Mouse (Mus musculus): ENCODE measurements around the gene Gcc2. TPM values are rescaled to one million over a fixed set of nuclear protein-coding genes. Genes with fewer than 3 reads are reported as not detected.
"Not testable (repeated sequence)": the region's sequence is repeated elsewhere in the genome, so short reads cannot be mapped to it uniquely, and the experiment has no call there.

Gcc2 gene
- total RNA-seq, 2 experiments from 2014 or later = 75.2 to 81.7 TPM

DNA sequence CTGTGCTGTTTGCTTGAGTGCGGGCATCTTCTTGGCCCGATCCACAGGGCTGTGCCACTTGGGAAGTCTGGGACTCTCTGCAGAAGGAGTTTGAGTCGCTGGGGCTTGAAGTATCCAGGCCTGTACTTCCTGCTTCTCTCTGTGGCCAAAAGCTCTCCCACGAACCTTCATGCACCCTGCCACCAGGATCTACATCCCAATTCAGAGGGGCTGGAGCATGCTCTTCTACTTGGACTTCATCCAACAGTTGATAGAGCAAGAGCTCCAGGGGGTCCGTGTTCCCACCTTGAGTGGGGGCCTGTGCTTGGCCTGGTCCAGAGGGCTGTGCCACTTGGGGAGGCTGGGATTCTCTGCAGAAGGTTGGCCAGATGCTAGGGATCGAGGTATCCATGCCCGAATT, 24.2 kb upstream of the Gcc2 start:
- DNase-seq (ENCODE audit: extremely low spot score in 1 of 2, low spot score in 1 of 2) = not testable (repeated sequence)

DNA sequence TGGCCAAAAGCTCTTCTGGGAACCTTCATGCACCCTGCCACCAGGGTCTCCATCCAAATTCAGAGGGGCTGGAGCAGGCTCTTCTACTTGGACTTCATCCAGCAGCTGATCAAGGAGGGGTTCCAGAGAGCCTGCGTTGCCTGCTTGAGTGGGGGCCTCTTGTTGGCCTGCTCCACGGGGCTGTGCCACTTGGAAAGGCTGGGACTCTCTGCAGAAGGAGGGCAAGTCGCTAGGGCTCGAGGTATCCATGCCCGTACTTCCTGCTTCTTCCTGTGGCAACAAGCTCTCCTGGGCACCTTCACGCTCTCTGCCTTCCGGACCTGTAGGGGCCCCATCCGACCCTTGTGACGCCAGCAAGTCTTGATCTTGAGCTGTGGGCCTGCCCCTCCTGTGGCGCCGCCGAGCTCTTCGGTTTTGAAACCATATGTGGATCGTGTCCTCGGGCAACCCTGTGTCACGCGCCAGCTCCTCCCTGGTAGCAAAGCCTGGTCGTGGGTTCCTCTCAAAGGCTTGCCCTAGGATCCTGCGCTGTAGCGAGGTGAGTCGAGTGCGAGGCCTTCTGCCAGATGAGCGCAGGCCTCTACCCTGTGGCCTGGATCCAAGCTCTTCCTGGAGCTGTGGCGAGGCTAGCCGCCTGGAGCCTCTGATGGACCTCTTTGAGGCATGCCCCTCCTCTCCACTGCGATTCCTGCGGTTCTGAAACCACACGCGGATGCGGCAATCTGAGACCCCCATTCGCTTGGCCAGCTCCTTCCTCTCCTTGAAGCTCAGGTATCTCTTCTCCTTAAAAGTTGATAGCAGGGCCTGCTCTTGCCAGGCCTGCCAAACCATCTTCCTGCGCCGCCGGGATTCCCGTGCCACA, 23.3 kb upstream of the Gcc2 start:
- DNase-seq (ENCODE audit: extremely low spot score in 1 of 2, low spot score in 1 of 2) = peak; percentile 49 to 73

DNA sequence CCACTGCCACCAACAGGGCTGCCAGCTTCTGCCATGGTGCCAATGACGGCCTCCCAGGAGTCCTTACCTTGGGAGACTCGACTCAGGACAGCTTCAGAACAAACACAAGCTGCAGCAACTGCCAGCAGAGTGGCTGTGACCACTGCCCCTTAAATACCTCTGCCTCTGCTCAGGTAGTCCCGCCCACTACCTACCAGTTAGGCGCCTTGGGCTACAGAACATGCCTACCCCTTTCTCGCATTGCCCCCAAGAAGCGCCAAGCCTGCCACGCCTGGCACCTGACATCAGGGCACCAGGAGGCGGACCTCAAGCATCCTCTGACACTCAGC, 22.7 kb upstream of the Gcc2 start, which contains the start of gene Duxf3:
TSS of gene Duxf3 (minus strand) at position 35 of the 329 bp plus-strand sequence.
- not testable (repeated sequence) for DNase-seq (ENCODE audit: extremely low spot score in 1 of 2, low spot score in 1 of 2)

DNA sequence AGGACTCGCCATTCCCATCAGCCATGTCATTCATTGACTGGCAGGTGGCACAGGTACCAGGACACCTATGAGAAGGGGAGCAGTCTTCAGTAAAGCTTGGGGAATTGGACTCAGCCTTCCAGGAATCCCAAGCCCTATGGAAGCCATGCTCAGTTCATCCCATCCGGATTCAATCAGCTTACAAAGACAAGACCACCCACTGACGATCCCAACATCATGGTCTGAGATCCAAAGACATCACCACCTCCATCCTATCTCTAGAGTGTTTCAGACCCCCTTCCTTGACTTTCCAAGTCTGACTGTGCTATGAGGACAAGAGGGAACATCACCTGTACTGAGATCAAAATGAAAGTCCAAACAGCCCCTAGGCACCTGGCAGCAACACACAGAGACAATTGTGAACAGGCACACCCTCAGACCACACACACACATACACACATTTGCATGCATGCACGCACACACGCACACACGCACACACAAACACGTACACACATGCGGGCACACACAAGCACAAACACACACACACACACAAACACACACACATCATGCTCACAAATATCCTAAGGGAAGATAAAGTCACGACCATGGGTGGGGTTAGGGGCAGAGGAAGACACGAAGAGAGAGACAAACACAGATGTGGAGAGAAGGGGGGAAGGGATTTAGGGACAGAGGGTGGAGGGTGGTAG, 22.1 kb upstream of the Gcc2 start:
- DNase-seq (ENCODE audit: extremely low spot score in 1 of 2, low spot score in 1 of 2) = not testable (repeated sequence)

DNA sequence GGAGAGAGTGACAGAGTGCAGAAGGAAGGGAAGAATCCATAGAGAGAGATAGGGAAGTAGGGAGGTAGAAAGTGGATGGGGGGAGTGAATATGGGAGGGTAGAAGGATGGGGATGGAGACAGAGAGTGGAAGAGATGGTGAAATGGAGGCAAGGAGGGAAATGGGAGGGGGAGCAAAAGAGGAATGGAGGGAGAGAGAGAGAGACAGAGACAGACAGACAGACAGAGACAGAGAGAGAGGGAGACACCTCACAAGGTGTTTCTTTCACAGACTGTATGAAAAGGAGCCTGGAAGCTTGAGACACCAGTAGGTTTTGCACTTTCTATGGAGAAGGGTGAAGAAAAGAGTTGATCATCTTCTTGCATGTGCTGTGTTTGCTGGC, 21.6 kb upstream of the Gcc2 start:
- DNase-seq (ENCODE audit: extremely low spot score in 1 of 2, low spot score in 1 of 2) = not testable (repeated sequence)

DNA sequence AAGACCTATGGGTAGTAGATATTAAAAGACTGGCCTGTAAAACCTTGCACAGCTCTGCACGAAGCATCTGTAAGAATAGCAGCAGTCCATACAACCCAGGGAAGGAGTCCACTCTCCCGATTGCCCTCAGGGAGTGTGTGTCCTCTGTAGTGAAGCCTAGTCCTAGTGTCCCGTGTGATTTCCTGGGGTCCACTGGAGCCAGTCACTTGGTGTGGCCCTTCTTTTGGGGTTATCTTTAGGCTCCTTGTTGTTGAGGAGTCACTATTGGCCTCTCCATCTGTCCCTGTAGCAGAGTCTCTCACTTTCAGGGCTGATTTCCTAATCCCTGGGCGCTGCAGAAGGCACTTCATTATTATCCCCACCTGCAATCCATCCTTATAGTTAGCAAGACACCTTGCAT, 20.3 kb upstream of the Gcc2 start:
- not testable (repeated sequence) for DNase-seq (ENCODE audit: extremely low spot score in 1 of 2, low spot score in 1 of 2)

DNA sequence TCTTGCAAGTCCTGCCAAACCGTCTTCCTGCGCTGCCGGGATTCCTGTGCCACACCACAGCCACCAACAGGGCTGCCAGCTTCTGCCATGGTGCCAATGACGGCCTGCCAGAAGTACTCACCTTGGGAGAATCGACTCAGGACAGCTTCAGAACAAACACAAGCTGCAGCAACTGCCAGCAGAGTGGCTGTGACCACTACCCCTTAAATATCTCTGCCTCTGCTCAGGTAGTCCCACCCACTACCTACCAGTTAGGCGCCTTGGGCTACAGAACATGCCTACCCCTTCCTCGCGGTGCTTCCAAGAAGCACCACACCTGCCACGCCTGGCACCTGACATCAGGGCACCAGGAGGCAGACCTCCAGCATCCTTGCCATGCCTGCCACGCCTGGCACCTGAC, 18.7 kb upstream of the Gcc2 start, which contains the start of gene Gm4981:
TSS of gene Gm4981 (minus strand) at position 89 of the 400 bp plus-strand sequence.
- DNase-seq (ENCODE audit: extremely low spot score in 1 of 2, low spot score in 1 of 2) = no peak

DNA sequence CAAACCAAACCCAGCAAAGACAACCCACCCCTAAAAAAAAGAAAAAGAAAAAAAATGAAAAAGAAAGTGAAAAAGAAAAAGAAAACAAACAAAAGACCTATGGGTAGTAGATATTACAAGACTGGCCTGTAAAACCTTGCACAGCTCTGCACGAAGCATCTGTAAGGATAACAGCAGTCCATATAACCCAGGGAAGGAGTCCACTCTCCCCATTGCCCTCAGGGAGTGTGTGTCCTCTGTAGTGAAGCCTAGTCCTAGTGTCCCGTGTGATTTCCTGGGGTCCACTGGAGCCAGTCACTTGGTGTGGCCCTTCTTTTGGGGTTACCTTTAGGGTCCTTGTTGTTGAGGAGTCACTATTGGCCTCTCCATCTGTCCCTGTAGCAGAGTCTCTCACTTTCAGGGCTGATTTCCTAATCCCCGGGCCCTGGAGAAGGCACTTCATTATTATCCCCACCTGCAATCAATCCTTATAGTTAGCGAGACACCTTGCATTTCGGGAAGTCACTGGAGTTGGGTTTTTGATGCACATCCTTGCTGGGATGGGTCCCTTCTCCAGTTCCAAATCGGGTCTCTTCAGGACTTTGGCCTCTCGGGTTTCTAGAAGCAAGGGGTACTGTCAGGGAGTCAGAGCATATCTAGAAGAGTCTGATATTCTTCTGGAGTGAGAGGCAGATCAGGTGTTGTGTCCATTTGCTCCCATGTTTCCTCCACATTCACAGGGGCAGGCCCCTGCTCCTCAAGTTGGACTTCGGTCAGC, 16.1 kb upstream of the Gcc2 start:
- DNase-seq (ENCODE audit: extremely low spot score in 1 of 2, low spot score in 1 of 2) = peak in 1 of 2 experiments; percentile 31

DNA sequence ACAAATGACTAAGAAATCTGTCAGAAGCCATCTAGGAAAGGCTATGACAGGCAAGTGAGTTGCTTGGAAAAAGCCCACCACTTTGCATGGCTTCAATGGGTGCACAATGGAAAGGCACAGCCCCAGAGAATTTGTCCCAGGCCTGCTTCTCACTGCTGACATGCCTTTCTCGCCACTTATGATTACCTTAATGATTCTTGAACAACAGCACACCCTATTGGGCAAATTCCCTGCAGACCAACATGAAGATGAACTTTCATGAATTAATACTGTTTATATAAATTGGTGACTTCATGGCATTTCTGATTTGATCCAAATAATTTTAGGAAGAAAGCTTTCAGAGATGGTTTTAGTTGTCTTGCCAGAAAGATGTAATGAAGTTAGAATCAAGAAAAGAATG, 5.8 kb upstream of the Gcc2 start:
- no peak for DNase-seq (ENCODE audit: extremely low spot score in 1 of 2, low spot score in 1 of 2)

DNA sequence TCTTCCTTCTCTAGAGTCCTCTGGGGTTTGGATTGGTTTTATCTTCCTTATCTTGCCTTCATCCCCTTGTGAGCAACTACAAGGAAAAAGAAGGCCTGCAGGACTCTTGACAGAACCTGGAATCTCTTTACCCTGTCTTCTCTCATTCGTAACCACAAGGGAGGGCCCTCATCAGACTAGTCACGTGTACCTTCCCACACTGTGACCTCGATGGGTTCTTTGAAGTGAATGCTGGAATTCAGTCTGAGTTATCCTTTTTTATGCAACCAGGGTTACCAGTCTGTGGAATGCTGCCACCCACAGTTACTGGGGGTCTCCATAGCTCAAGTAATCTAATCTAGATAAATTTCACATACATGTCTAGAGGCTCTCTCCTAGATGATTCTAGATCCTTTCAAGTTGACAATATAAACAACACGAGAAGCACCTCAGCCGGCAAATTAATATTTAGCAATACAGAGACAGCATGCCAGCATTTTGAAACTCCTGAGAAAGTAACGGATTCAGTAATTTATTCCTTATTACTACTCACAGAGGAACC, 592 bp upstream of the Gcc2 start:
- no peak for DNase-seq (ENCODE audit: extremely low spot score in 1 of 2, low spot score in 1 of 2)

DNA sequence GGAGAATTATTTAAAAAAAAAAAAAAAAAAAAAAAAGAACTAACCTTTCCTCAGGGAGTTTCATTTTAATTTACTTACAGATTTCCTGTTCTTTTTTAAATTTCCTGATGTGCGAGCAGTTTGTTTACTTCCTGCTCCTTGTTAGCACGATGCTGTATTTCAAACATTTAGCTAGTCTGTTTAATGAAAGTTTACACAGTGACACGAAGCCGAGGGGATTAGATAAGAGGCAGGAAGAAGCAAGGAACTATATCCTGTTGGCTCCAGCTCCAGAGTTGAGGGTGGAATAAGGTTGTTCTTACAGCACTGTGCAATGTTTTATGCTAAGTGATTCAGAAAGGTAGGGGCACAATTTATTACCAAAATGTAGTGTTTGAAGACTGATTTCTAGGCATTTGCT, 657 bp downstream of the Gcc2 start:
- no peak for DNase-seq (ENCODE audit: extremely low spot score in 1 of 2, low spot score in 1 of 2)

DNA sequence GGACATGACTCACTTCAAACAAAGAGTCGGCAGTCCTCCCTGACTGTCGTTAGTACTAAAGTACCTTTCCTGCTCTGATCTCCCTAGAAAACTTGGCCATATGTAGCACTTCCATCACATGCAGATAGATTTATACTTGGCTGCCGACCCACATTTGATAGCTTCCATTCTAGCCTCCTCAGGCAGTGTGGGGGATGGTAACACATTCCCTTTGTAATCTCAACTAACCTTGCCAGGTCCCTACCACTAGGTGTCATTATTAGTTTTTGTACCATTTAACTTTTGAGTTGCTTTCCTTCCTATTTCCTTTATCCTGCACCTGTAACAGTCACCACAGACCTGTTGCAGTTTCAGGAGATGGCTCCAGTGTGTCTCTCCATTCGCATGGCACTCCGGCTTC, 3.2 kb downstream of the Gcc2 start:
- no peak for DNase-seq (ENCODE audit: extremely low spot score in 1 of 2, low spot score in 1 of 2)

DNA sequence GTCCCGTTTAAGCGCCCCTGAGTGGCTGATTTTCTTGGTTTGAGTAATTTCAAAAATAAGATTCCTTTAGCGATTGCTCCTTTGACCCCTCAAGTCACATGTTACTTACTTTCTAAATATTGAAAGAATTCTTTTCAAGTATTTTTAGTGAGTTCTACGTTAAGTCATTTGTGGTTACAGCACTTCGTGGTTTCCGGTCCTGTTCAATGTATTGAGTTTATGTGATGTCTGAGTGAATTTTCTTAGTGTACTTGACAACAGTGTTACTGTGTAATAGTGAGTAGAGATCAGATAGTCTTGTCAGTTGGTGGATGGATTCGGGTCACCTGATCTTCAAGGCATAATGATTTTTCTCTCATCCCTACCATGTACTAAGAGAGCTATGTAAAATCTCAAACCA, 26.9 kb downstream of the Gcc2 start:
- no peak for DNase-seq (ENCODE audit: extremely low spot score in 1 of 2, low spot score in 1 of 2)

DNA sequence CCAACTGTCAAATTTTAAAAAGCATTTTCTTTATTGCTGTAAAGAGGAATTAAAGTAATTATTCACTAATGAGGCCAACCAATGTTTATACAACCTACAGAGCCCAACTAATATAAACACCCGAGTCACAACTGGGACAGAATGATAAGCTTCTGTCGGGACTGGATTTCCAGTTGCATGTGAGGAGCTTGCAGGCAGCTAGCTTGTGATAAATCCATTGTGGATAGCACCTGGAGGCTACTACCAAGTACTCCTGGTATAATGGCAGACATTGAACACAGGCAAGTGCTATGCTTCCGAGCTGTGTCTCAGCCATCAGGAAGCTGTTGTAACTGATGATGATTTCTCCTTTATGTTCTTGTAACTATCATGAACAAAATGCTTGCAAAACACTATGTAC, 35.4 kb downstream of the Gcc2 start:
- no peak for DNase-seq (ENCODE audit: extremely low spot score in 1 of 2, low spot score in 1 of 2)

DNA sequence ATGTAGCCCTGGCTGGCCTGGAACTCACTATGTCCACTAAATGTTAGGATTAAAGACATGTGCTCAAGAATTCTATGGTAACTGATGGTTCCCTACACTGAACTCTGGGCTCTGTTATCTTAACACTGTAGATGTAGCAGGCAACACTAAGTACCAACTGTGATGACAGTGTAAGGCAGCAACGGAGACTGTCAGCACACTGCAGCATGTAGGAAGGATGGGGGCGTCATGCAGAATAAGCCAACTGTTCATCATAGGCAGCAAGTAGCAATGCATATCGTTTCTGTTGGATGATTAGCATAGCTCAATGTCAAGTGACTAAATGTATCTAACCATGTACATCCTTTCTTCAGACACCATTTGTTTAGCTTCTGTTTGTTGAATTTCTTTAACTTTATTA, 38.9 kb downstream of the Gcc2 start:
- DNase-seq (ENCODE audit: extremely low spot score in 1 of 2, low spot score in 1 of 2) = no peak

DNA sequence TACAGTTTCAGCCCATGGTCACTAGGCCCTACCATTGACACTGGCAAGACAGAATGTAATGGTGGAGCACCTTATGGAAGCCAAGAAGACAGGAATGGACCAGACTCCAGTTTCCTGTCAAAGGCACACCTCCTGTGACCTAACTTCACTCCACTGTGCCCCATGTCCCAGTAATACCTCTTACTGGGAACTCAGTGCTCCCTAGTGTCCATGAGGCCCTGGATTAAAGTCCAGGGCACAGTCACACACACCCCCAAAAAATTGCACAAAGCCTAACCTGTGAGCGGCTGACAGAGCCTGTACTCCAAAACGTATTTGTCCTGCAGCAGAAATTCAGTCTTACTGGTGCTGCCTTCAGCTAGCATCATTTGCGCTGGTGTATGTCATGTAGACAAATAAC, 40.3 kb downstream of the Gcc2 start:
- DNase-seq (ENCODE audit: extremely low spot score in 1 of 2, low spot score in 1 of 2) = no peak

DNA sequence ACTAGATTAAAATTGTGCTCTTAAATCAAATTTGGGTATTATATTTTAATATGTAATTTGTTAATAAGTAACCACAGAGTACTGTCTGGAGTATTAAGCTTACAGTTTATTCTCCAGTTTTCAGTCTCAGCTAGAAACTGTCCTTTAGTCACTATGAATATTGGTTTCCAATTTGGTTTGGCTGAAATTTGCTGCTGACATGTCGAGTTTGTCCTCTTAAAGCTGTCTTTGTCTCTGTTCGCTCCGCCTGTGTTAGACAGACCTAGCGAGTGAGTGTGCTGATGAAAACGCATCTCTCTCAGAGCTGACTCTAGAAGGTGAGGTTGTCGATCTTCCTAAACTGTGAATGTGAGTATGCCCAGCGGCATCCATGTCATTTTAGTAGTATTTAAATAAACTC, 49.7 kb downstream of the Gcc2 start:
- no peak for DNase-seq (ENCODE audit: extremely low spot score in 1 of 2, low spot score in 1 of 2)

DNA sequence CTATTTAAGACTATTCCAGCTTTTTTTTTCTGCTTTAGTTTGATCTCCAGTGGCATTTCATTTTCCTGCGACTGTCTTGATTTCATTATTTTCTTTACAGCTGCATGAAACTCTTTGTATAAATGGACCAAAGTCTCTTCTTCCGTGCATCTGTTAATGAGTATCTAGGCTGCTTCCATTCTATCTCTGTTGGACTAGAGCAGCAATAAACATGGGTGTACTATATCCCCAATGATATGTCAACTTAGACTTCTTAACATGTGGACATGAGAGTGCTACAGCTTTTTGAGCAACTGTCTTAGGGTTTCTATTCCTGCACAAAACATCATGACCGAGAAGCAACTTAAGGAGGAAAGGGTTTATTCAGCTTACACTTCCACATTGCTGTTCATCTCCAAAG, 51.6 kb downstream of the Gcc2 start:
- no peak for DNase-seq (ENCODE audit: extremely low spot score in 1 of 2, low spot score in 1 of 2)

DNA sequence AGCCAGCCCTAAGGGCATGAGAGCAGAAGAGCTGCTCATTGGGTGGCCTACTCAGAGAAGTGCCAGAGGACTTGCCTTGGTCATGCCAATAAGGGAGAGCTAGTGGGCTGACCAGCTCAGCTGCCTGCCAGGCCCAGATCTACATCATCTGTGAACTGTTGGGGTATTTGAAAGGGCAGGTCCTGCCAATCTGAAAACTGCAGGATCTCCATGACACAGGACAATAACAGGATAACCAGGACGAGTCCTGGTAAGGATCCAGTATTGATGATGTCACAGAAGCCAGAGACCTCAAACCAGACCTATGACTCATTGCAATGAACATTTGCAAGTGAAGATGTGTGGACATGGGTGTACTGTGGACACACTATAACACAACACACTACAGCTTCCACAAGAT, 55.5 kb downstream of the Gcc2 start:
- DNase-seq (ENCODE audit: extremely low spot score in 1 of 2, low spot score in 1 of 2) = no peak

DNA sequence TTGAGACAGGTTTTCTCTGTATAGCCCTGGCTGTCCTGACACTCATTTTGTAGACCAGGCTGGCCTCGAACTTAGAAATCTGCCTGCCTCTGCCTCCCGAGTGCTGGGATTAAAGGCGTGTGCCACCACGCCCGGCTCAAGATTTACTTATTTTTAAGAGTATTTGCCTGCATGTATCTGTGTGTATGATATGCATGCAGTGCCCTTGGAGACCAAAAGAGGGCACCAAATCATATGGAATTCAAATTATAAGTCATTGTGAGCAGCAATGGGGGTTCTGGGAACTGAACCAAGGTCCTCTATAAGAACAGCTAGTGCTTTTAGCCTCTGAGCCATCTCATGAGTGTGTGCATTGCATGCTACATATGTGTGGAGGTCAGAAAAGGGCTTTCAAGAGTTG, 57.6 kb downstream of the Gcc2 start:
- no peak for DNase-seq (ENCODE audit: extremely low spot score in 1 of 2, low spot score in 1 of 2)

DNA sequence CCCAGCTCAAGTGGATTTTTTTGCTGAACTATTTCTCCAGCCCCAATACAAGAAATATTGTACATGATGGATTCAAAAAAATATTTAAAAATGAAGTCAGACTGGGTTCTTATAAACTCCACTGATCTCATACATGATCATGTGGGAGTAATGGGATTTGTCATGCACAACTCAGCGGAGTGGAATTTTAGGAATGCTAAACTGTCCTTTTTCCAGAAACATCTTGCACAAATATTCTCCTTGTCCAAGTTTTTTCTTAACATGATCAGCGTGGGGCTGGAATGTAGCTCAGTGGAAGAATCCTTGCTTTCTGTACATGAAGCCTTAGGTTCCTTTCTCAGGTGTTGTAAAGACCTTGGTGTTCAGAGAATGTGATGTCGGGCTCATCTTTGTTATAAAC, 65.6 kb downstream of the Gcc2 start:
- DNase-seq (ENCODE audit: extremely low spot score in 1 of 2, low spot score in 1 of 2) = no peak
